Mouse (Mus musculus) MEL-GATA-1-ER (cell line): ENCODE data around the gene Txnrd1.

Source experiments
- DNase-seq: peaks from one replicate; pipeline ENCODE4 v3.0.0-alpha.2; 2012; ENCODE audit warnings: low read depth; ENCODE audit errors: extremely low read depth

Txnrd1 gene

GRCm38 (mm10) chr10:82913238-82913637 is 79.5 kb downstream of the Txnrd1 start:
- DNase-seq, result no peak

DNA sequence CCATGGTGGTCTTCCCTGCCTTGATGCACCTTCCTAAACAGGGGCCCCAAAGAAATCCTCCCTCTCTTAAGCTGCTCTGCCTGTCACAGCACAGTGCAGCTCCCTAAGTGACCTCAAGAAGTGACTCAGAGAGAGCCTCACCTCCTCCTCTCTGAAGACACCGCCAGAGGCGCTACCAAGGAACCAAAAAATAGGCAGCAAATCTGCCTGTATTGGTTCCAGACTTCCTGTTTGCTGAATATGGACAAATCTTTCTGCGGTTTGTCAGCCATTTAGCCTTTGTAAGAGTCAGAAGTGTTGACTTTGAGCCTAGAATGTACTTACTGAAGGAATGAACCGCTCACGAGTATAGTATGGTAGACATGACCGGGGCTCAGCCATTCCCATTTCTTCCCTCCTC is 80.0 kb downstream of the Txnrd1 start:
- peak; percentile 37 for DNase-seq

GRCm38 (mm10) chr10:82918675-82919074 is 84.9 kb downstream of the Txnrd1 start:
- no peak for DNase-seq

DNA sequence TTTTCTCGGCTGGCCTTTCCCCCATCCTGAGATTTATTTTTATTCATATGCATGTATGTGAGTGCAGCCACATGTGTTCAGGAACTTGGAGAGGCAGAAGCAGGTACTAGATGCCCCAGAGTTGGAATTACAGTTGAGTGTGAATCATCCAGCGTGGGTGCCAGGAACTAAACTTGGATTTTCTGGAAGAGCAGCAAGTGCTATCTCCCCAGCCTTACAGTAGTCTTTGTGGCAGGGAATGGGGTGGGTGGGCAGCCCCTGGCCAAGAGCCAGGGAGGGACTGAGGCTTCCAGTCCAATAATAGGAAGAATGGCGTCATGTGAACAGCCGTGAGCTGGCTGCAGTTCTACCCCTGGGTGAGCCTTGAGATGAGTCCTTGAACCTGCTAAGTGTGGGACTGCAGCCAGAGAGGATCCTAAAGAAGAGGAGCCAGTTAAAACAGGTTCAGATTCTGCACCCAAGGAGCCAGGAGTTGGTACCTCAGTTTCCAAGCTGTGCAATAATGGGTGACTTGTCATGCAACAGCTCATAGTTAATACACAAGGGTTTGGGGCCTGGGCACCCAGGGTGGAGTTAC is 85.7 kb downstream of the Txnrd1 start:
- no peak for DNase-seq

- no peak for DNase-seq
Measured at GRCm38 (mm10) chr10:82923547-82923946, 89.8 kb downstream of the Txnrd1 start.

GRCm38 (mm10) chr10:82924750-82925149 is 91.0 kb downstream of the Txnrd1 start:
- no peak for DNase-seq

DNA sequence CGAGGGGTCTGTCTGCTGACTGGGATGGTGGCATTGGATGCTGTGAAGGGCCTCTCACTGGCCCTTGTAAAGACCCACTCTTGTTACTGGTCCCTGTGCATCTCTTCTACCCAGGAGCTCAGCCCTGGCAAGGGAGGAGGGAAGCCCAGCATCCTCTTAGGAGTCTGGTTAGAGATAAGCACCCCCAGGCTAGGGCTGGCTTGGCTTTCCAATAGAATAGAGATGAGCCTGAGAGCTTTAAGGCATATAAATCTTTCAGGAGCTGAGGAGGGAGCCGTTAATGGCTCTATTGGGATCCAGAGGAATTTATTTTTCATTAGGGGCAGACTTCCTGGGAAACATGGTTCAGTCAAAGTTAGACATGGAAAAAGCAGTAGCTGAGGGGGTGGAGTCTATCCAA is 91.9 kb downstream of the Txnrd1 start:
- DNase-seq, result no peak

GRCm38 (mm10) chr10:82935018-82935633 is 101.4 kb downstream of the Txnrd1 start:
- DNase-seq, result no peak

DNA sequence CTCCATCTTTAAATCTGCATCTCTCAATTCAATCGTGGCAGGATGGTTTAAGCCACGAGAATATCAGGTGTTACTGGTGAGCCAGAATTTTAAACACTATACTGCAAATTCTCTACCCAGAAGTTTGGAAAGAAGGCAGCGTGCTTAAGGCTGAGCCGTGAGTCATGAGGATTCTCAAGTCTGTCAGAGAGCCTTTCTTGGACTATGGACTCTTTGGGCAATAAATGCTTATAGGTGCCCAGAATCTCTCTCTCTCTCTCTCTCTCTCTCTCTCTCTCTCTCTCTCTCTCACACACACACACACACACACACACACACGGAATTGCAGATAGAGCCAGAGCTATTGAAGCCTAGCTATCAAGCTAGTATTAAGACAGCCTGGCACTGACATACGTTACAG is 102.0 kb downstream of the Txnrd1 start:
- DNase-seq, result no peak
